Mouse (Mus musculus): Measurements from ENCODE around the gene Fbxo39.

DNA sequence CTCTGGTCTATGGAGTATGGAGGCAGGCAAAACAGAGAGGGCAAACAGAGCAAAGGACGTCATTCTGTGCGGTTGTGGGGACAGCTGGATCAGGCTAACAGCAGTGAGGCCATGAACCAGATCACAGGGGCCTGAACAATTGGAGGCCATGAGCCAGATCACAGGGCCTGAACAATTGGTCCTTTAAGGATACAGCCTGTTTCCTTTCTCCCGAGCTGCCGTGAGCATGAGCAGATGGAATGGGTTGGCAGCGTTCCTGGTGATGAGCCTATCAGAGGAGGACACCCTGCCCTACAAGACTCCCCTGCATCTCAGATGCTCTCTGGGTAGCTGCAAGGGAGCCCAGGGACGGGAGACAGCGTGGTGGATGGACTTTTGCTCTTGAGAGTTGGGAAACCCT is 12.0 kb upstream of the Fbxo39 start:
- TF ChIP-seq CTCF (IDR thresholded peaks at IDR 0.05; ENCODE audit: low read depth) (no peak), EP300 (IDR thresholded peaks at IDR 0.05; ENCODE audit: low read depth) (no peak)
